Mouse (Mus musculus) forebrain, embryonic 12.5 days (tissue): ENCODE results near the gene Trak1. TPM values are rescaled to one million over a fixed set of nuclear protein-coding genes. Genes with fewer than 3 reads are reported as not detected.

Source experiments
- ATAC-seq: fragments of 200-750 bp; cut with Nextera tagmentation; 2 replicates; pipeline ENCODE4 v1.8.0; 2017; ENCODE audit warnings: moderate TSS enrichment; ENCODE audit not compliant: low FRiP score
- H3K27ac ChIP-seq: fragments of 300-500 bp; sonication (generic); 2 replicates; pipeline ENCODE4 v1.5.1; 2016; ENCODE audit warnings: mild to moderate bottlenecking
- H3K27me3 ChIP-seq: fragments of 300-500 bp; sonication (generic); 2 replicates; pipeline ENCODE4 v1.6.1; 2016; ENCODE audit warnings: mild to moderate bottlenecking
- H3K36me3 ChIP-seq: fragments of 300-500 bp; sonication (generic); replicated peaks from 2 replicates; pipeline ENCODE4 v1.6.1; 2016; ENCODE audit warnings: mild to moderate bottlenecking
- H3K4me1 ChIP-seq: fragments of 300-500 bp; sonication (generic); 2 replicates; pipeline ENCODE4 v1.6.1; 2016
- H3K4me2 ChIP-seq: fragments of 300-500 bp; sonication (generic); 2 replicates; pipeline ENCODE4 v1.6.1; 2016; ENCODE audit warnings: mild to moderate bottlenecking, moderate library complexity
- H3K4me3 ChIP-seq: fragments of 300-500 bp; sonication (generic); replicated peaks from 2 replicates; pipeline ENCODE4 v1.5.1; 2016; ENCODE audit warnings: mild to moderate bottlenecking
- H3K9ac ChIP-seq: fragments of 300-500 bp; sonication (generic); 2 replicates; pipeline ENCODE4 v1.6.1; 2016; ENCODE audit warnings: mild to moderate bottlenecking
- H3K9me3 ChIP-seq: fragments of 300-500 bp; sonication (generic); 2 replicates; pipeline ENCODE4 v1.6.1; 2016
- WGBS: fragments of 180-500 bp; shearing (Covaris S2); methylation state at CpG from one replicate; pipeline ENCODE4 v1.1.7; 2016; 5-methylcytosine and 5-hydroxymethylcytosine counted together
- polyA plus RNA-seq: library from polyadenylated mRNA; unstranded; fragments of >200 nt; fragmentation: Nextera tagmentation; extraction: Ambion mirVana; gene quantifications from 2 replicates; pipeline ENCODE4 v1.2.1, GENCODE M21; 2016

Gene Trak1
- polyA plus RNA-seq, 1 experiment from 2014 or later, result 41.2 TPM

GRCm38 (mm10) chr9:121506478-121507180 is 209.3 kb downstream of the Trak1 start:
- WGBS, result 67% methylated on average over 8 of the region's 8 CpGs
- H3K9ac ChIP-seq, result no peak overlapping the region

GRCm38 (mm10) chr9:121511911-121512310 is 214.6 kb downstream of the Trak1 start:
- WGBS, result 95% methylated on average over 4 of the region's 4 CpGs
- no peak for ATAC-seq

More at GRCm38 (mm10) chr9:121506478-121507180, 209.3 kb downstream of the Trak1 start:
- Histone ChIP-seq H3K9me3 (no peaks in the 10 kb centered on the region), H3K4me3 (no peak overlapping the region), H3K4me2 (no peak overlapping the region), H3K27ac (no peak overlapping the region), H3K4me1 (no peaks in the 10 kb centered on the region), H3K36me3 (no peaks in the 10 kb centered on the region), H3K27me3 (0 out of 2 replicates have a peak, but pooled peaks cover 4% of the 10 kb centered on the region)
- ATAC-seq, result no peak

GRCm38 (mm10) chr9:121514462-121514861 is 217.2 kb downstream of the Trak1 start:
- H3K27me3 ChIP-seq, result no peaks in the 10 kb centered on the region
- H3K27ac ChIP-seq, result no peak overlapping the region
- H3K36me3 ChIP-seq, result no peaks in the 10 kb centered on the region

More at GRCm38 (mm10) chr9:121511911-121512310, 214.6 kb downstream of the Trak1 start:
- Histone ChIP-seq H3K4me1 (no peaks in the 10 kb centered on the region), H3K9ac (no peak overlapping the region), H3K27ac (no peak overlapping the region), H3K4me2 (no peak overlapping the region), H3K4me3 (no peak overlapping the region), H3K36me3 (no peaks in the 10 kb centered on the region), H3K27me3 (0 out of 2 replicates have a peak, but pooled peaks cover 3% of the 10 kb centered on the region), H3K9me3 (no peaks in the 10 kb centered on the region)

GRCm38 (mm10) chr9:121520047-121520446 is 222.7 kb downstream of the Trak1 start:
- H3K4me1 ChIP-seq, result no peaks in the 10 kb centered on the region
- no peak for ATAC-seq
- no peaks in the 10 kb centered on the region for H3K9me3 ChIP-seq
- H3K27me3 ChIP-seq, result no peaks in the 10 kb centered on the region
- no peaks in the 10 kb centered on the region for H3K36me3 ChIP-seq
- H3K9ac ChIP-seq, result no peak overlapping the region
- WGBS, result 81% methylated on average over 5 of the region's 5 CpGs
- no peak overlapping the region for H3K4me3 ChIP-seq
- no peak overlapping the region for H3K4me2 ChIP-seq
- H3K27ac ChIP-seq, result no peak overlapping the region

More at GRCm38 (mm10) chr9:121514462-121514861, 217.2 kb downstream of the Trak1 start:
- H3K4me2 ChIP-seq, result no peak overlapping the region
- no peak overlapping the region for H3K9ac ChIP-seq
- WGBS, result 82% methylated on average over 5 of the region's 5 CpGs
- no peak overlapping the region for H3K4me3 ChIP-seq
- H3K4me1 ChIP-seq, result no peaks in the 10 kb centered on the region
- ATAC-seq, result no peak
- H3K9me3 ChIP-seq, result no peaks in the 10 kb centered on the region

Other genes with a start within 250 kb of the Trak1 start
- gene Ulk4, start 20.3 kb upstream of the Trak1 start, polyA plus RNA-seq, result 179 and 182 TPM in 2 replicates
- 7.3 and 13.5 TPM in 2 replicates for gene Cck, start 198.2 kb downstream of the Trak1 start, polyA plus RNA-seq